Mouse (Mus musculus): ENCODE data around the gene Galnt17. TPM values are rescaled to one million over a fixed set of nuclear protein-coding genes. Genes with fewer than 3 reads are reported as not detected.
A peak's percentile ranks its signal among the peaks of the same experiment; 100 is the strongest.

Galnt17 gene
- polyA plus RNA-seq, 1 experiment from 2014 or later: not detected

DNA sequence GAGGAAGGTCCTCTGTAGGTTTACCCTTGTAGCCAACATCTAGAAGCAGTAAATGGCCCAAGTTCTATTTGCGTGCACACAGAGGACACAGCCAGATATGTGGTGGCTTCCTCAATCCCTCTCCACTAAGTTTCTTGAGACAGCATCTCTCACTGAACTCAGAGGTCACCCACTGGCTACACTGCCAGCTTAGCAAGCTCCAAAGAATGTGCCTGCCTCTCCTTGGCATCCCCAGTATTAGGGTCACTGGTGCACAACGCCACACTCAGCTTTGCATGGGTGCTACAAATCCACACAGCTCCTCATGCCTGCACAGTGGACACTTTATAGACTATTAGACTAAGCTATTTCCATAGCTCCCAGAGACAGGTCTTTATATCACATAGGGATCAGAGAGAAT lies 21.6 kb downstream of the Galnt17 start:
- TF ChIP-seq CTCF (IDR thresholded peaks at IDR 0.05; ENCODE audit: low read depth) (no peak), EP300 (IDR thresholded peaks at IDR 0.05; ENCODE audit: low read depth) (no peak)
- Histone ChIP-seq H3K27ac (ENCODE audit: low read depth) (no peak overlapping the region), H3K36me3 (replicated peaks; ENCODE audit: insufficient read depth, low read length) (no peaks in the 10 kb centered on the region), H3K4me3 (ENCODE audit: low read depth, low read length) (no peak overlapping the region), H3K9me3 (ENCODE audit: low read length) (no peaks in the 10 kb centered on the region), H3K9ac (replicated peaks) (no peak overlapping the region), H3K4me2 (ENCODE audit: low read depth, low read length) (no peak overlapping the region), H3K4me1 (ENCODE audit: insufficient read depth) (no peaks in the 10 kb centered on the region), H3K27me3 (ENCODE audit: insufficient read depth, low read length) (no peaks in the 10 kb centered on the region)
- 86% methylated on average over 2 of the region's 2 CpGs for WGBS (ENCODE audit: insufficient replicate concordance)
- DNase-seq (no peak), ATAC-seq (no peak)

DNA sequence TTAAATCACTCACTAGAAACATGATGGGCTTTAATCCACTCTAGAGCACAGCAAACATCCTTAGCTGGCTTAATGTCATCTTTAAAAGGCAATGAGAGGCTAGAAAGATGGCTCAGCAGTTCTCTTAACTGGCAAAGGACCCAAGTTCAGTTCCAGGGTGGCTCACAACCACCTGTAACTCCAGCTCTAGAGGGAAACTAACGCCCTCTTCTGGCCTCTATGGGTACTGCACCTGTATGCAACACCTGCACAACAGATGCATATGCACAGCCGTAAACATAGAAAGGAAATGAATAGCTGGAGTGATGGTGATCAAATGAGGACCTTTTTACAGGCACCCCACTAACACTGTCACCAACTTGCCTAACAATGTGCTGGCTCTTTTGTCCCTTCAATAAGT lies 27.9 kb downstream of the Galnt17 start:
- H3K4me2 ChIP-seq (ENCODE audit: low read depth, low read length): no peak overlapping the region
- H3K36me3 ChIP-seq (replicated peaks; ENCODE audit: insufficient read depth, low read length): no peaks in the 10 kb centered on the region
- 46% methylated on average over 2 of the region's 2 CpGs for WGBS (ENCODE audit: insufficient replicate concordance)
- no peak overlapping the region for H3K9ac ChIP-seq (replicated peaks)
- H3K9me3 ChIP-seq (ENCODE audit: low read length): peaks cover 2% of the 10 kb centered on the region; the same call in 1 of the 2 replicates
- H3K4me1 ChIP-seq (ENCODE audit: insufficient read depth): no peaks in the 10 kb centered on the region
- ATAC-seq (no peak), DNase-seq (no peak)
- H3K27me3 ChIP-seq (ENCODE audit: insufficient read depth, low read length): no peaks in the 10 kb centered on the region
- H3K4me3 ChIP-seq (ENCODE audit: low read depth, low read length): no peak overlapping the region
- TF ChIP-seq EP300 (IDR thresholded peaks at IDR 0.05; ENCODE audit: low read depth) (no peak), CTCF (IDR thresholded peaks at IDR 0.05; ENCODE audit: low read depth) (0 out of 2 replicates have a peak, but pooled peaks have one; percentile 22)
- H3K27ac ChIP-seq (ENCODE audit: low read depth): no peak overlapping the region

DNA sequence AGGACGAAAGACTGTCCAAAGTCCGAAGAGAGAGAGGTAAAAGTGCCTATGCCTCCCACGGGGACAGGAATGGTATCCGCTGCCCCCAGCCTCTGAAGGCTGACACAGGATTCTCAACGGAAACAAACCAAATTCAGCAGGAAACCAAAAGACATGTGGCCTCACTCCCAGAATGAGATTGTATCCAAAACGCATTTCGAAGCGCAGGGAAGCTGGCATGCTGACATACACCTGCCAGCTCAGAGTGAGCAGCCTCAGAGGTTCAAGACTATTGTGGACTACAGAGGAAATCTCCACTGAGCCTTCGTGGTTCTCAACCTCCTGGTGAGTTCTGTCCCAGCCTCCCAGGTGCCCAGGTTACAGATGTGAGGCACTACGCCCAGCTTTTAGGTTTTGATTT lies 29.0 kb downstream of the Galnt17 start:
- no peaks in the 10 kb centered on the region for H3K27me3 ChIP-seq (ENCODE audit: insufficient read depth, low read length)
- DNase-seq (no peak), ATAC-seq (no peak)
- no peaks in the 10 kb centered on the region for H3K4me1 ChIP-seq (ENCODE audit: insufficient read depth)
- no peak overlapping the region for H3K27ac ChIP-seq (ENCODE audit: low read depth)
- H3K36me3 ChIP-seq (replicated peaks; ENCODE audit: insufficient read depth, low read length): no peaks in the 10 kb centered on the region
- no peak overlapping the region for H3K9ac ChIP-seq (replicated peaks)
- peaks cover 2% of the 10 kb centered on the region; the same call in 1 of the 2 replicates for H3K9me3 ChIP-seq (ENCODE audit: low read length)
- no peak overlapping the region for H3K4me3 ChIP-seq (ENCODE audit: low read depth, low read length)
- no peak overlapping the region for H3K4me2 ChIP-seq (ENCODE audit: low read depth, low read length)
- TF ChIP-seq CTCF (IDR thresholded peaks at IDR 0.05; ENCODE audit: low read depth) (no peak), EP300 (IDR thresholded peaks at IDR 0.05; ENCODE audit: low read depth) (no peak)
- WGBS (ENCODE audit: insufficient replicate concordance): 69% methylated on average over 10 of the region's 10 CpGs

GRCm38 (mm10) chr5:131277227-131277626 lies 31.1 kb downstream of the Galnt17 start:
- Histone ChIP-seq H3K9me3 (ENCODE audit: low read length) (peaks cover 2% of the 10 kb centered on the region; the same call in 1 of the 2 replicates), H3K9ac (replicated peaks) (no peak overlapping the region), H3K36me3 (replicated peaks; ENCODE audit: insufficient read depth, low read length) (no peaks in the 10 kb centered on the region), H3K4me1 (ENCODE audit: insufficient read depth) (no peaks in the 10 kb centered on the region), H3K27ac (ENCODE audit: low read depth) (no peak overlapping the region), H3K4me3 (ENCODE audit: low read depth, low read length) (no peak overlapping the region), H3K4me2 (ENCODE audit: low read depth, low read length) (no peak overlapping the region), H3K27me3 (ENCODE audit: insufficient read depth, low read length) (no peaks in the 10 kb centered on the region)
- no peak for TF ChIP-seq CTCF (IDR thresholded peaks at IDR 0.05; ENCODE audit: low read depth)
- no peak for TF ChIP-seq EP300 (IDR thresholded peaks at IDR 0.05; ENCODE audit: low read depth)
- no peak for ATAC-seq
- no peak for DNase-seq
- WGBS (ENCODE audit: insufficient replicate concordance): 80% methylated on average over 7 of the region's 7 CpGs

DNA sequence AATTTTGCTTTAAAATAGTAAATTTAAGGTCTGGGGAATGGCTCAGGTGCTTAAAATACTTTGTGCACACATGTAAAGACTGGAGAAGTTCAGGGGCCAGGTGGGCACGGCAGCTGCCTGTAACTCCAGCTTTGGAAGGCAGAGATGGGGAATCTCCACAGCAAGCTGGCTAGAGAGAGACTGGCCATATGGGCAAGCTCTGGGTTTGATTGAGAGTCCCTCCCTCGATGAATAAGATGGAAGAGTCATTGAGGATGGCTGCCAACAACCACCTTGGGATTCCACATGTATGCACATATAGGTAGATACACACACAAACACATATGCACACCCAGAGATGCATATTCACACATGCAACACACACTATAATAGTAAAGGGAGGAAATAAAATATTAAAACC lies 42.0 kb downstream of the Galnt17 start:
- Histone ChIP-seq H3K27me3 (ENCODE audit: insufficient read depth, low read length) (no peaks in the 10 kb centered on the region), H3K9ac (replicated peaks) (no peak overlapping the region), H3K9me3 (ENCODE audit: low read length) (no peaks in the 10 kb centered on the region), H3K4me2 (ENCODE audit: low read depth, low read length) (no peak overlapping the region), H3K4me1 (ENCODE audit: insufficient read depth) (no peaks in the 10 kb centered on the region), H3K4me3 (ENCODE audit: low read depth, low read length) (no peak overlapping the region), H3K27ac (ENCODE audit: low read depth) (no peak overlapping the region), H3K36me3 (replicated peaks; ENCODE audit: insufficient read depth, low read length) (no peaks in the 10 kb centered on the region)
- WGBS (ENCODE audit: insufficient replicate concordance): 50% methylated on average over 2 of the region's 2 CpGs
- no peak for DNase-seq
- TF ChIP-seq EP300 (IDR thresholded peaks at IDR 0.05; ENCODE audit: low read depth) (no peak), CTCF (IDR thresholded peaks at IDR 0.05; ENCODE audit: low read depth) (no peak)
- ATAC-seq: no peak

DNA sequence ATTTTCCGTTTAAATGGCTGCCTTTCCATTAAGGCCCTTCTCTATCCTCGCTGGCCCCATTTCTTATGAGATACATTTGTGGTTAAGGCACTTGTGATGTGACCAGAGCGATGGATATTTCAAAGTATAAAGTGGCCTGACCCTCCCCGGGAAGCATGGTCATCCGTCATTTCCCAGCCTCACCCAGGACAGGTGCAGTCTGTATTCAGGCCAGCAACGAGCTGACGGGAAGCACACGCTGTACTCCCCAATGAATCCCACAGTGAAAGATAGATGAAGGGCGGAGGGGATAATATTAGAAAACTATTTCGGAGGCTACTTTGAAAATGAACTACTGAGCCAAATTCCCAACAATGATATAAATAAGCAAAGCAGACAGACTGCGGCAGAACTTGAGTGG lies 44.2 kb downstream of the Galnt17 start:
- Histone ChIP-seq H3K9me3 (ENCODE audit: low read length) (no peaks in the 10 kb centered on the region), H3K4me1 (ENCODE audit: insufficient read depth) (no peaks in the 10 kb centered on the region), H3K9ac (replicated peaks) (no peak overlapping the region), H3K27me3 (ENCODE audit: insufficient read depth, low read length) (no peaks in the 10 kb centered on the region), H3K27ac (ENCODE audit: low read depth) (no peak overlapping the region), H3K4me2 (ENCODE audit: low read depth, low read length) (no peak overlapping the region), H3K4me3 (ENCODE audit: low read depth, low read length) (no peak overlapping the region), H3K36me3 (replicated peaks; ENCODE audit: insufficient read depth, low read length) (no peaks in the 10 kb centered on the region)
- DNase-seq (no peak), ATAC-seq (no peak)
- TF ChIP-seq EP300 (IDR thresholded peaks at IDR 0.05; ENCODE audit: low read depth) (no peak), CTCF (IDR thresholded peaks at IDR 0.05; ENCODE audit: low read depth) (no peak)
- 79% methylated on average over 11 of the region's 11 CpGs for WGBS (ENCODE audit: insufficient replicate concordance)

All from liver, postnatal 0 days (tissue).